Mouse (Mus musculus): ENCODE measurements around the gene Gm49380. TPM values are rescaled to one million over a fixed set of nuclear protein-coding genes. Genes with fewer than 3 reads are reported as not detected.

Gm49380 gene
- polyA plus RNA-seq (2015; fragmentation: Nextera tagmentation; extraction: Ambion mirVana): 0.07 and 0.20 TPM in 2 replicates

DNA sequence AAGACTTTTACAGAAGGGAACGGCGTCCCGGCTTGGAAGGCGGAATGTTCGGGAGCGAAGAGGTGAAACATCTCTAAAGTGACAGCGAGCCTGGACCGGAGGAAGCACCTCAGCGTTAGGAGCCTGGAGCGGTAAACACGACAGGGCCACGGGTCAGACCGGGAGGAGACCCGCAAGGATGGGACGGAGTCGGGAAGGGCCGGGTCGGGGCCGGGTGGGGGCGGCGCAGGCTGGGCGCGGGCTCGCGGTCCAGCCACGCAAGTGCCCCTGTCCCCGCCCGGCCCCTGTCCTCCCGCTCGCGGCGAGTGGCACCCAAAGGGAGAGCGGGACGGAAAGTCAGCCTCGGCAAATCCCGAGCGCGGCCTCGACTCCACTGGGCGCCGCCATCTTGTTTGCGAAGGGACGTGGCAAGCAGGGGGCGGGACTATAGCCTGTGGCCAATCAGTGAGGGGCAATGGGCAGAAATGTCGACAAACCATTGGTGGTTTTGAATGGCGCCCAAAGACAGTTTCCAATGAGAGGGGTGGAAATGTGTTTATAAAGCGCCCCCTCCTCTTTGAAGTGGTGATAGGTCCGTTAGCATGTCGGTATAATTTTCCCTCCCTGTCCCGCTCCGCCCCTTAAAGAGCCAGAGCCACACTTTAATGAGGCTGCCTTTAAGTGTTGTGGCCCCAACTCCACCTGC, at the start of gene Gm49380, which contains the start of gene Rnf26:
Gene Gm49380, minus strand, starts transcription at position 396 of the 685 bp plus-strand sequence.
Gene Rnf26, minus strand, starts transcription at position 413 of the 685 bp plus-strand sequence.
- Histone ChIP-seq H3K9me3 (replicated peaks; ENCODE audit: control insufficient read depth, low read length) (no peaks in the 10 kb centered on the region), H3K36me3 (ENCODE audit: control insufficient read depth, insufficient read depth) (no peaks in the 10 kb centered on the region), H3K4me3 (ENCODE audit: low read length) (peak within 1 kb of the TSS; percentile 83), H3K9ac (ENCODE audit: low read length) (peak within 1 kb of the TSS; percentile 90), H3K27me3 (ENCODE audit: control insufficient read depth, insufficient read depth, low read length) (no peaks in the 10 kb centered on the region), H3K4me2 (ENCODE audit: low read depth, low read length) (peak within 1 kb of the TSS; percentile 65), H3K4me1 (ENCODE audit: control insufficient read depth, insufficient read depth, low read length) (peaks cover 20% of the 10 kb centered on the region), H3K27ac (ENCODE audit: low read length) (peak within 1 kb of the TSS; percentile 81)
- peak; percentile 95 for ATAC-seq (replicated peaks; ENCODE audit: extremely low read depth, insufficient read depth, low FRiP score)
- WGBS: under 1% methylated on average over 51 of the region's 51 CpGs

DNA sequence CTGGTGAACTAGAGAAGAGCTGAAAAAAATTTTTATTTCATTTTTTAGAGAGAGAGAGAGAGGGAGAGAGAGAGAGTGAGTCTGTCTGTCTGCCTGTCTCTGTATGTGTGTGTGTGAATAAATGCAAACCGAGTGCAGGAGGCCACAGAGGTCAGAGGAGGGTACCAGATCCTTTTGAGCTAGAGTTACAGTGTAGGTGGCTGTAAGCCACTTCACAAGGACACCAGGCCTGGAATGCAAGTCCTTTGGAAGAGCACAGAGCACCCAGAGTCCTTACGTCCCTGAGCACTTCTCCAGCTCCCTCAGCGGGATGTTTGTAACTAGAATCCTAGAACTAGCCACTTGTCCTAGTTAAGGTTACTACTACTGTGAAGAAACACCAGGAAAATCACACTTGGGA, 46.6 kb upstream of the Gm49380 start:
- H3K36me3 ChIP-seq (ENCODE audit: control insufficient read depth, insufficient read depth): peaks cover 65% of the 10 kb centered on the region
- no peak overlapping the region for H3K9ac ChIP-seq (ENCODE audit: low read length)
- H3K4me1 ChIP-seq (ENCODE audit: control insufficient read depth, insufficient read depth, low read length): no peaks in the 10 kb centered on the region
- no peak overlapping the region for H3K4me2 ChIP-seq (ENCODE audit: low read depth, low read length)
- H3K27me3 ChIP-seq (ENCODE audit: control insufficient read depth, insufficient read depth, low read length): no peaks in the 10 kb centered on the region
- WGBS: 59% methylated on average over 3 of the region's 3 CpGs
- ATAC-seq (replicated peaks; ENCODE audit: extremely low read depth, insufficient read depth, low FRiP score): no peak
- no peak overlapping the region for H3K27ac ChIP-seq (ENCODE audit: low read length)
- H3K9me3 ChIP-seq (replicated peaks; ENCODE audit: control insufficient read depth, low read length): no peaks in the 10 kb centered on the region
- H3K4me3 ChIP-seq (ENCODE audit: low read length): no peak overlapping the region

DNA sequence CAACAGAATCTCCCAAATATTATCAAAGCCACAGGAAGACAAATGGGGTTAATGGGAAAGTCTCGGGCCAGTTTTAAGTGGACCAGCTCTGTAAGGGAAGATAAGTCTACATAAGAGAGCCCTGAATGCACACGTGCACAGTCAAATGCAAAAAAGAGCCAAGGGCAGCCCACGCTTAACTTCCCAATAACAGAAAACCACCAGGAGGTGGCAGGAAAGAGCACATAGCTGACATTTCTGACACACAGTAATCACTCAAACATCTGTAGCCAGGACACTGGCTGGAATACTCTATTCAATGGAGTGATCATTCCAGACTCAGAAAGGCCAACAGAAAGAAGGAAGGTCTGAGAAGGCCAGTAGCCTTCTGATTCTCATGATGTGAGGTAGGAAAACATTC, 34.0 kb upstream of the Gm49380 start:
- Histone ChIP-seq H3K36me3 (ENCODE audit: control insufficient read depth, insufficient read depth) (peaks cover 12% of the 10 kb centered on the region), H3K4me2 (ENCODE audit: low read depth, low read length) (no peak overlapping the region), H3K4me1 (ENCODE audit: control insufficient read depth, insufficient read depth, low read length) (peaks cover 13% of the 10 kb centered on the region), H3K9ac (ENCODE audit: low read length) (no peak overlapping the region), H3K9me3 (replicated peaks; ENCODE audit: control insufficient read depth, low read length) (no peaks in the 10 kb centered on the region), H3K27ac (ENCODE audit: low read length) (no peak overlapping the region), H3K27me3 (ENCODE audit: control insufficient read depth, insufficient read depth, low read length) (no peaks in the 10 kb centered on the region), H3K4me3 (ENCODE audit: low read length) (no peak overlapping the region)
- peak; percentile 40; the same call in 1 of the 2 replicates for ATAC-seq (replicated peaks; ENCODE audit: extremely low read depth, insufficient read depth, low FRiP score)
- 38% methylated on average over 3 of the region's 3 CpGs for WGBS

GRCm38 (mm10) chr9:44144718-44145060, 31.4 kb upstream of the Gm49380 start:
- H3K27ac ChIP-seq (ENCODE audit: low read length): no peak overlapping the region
- no peaks in the 10 kb centered on the region for H3K27me3 ChIP-seq (ENCODE audit: control insufficient read depth, insufficient read depth, low read length)
- H3K36me3 ChIP-seq (ENCODE audit: control insufficient read depth, insufficient read depth): peaks cover 24% of the 10 kb centered on the region
- H3K4me1 ChIP-seq (ENCODE audit: control insufficient read depth, insufficient read depth, low read length): peaks cover 18% of the 10 kb centered on the region
- no peak overlapping the region for H3K9ac ChIP-seq (ENCODE audit: low read length)
- no peaks in the 10 kb centered on the region for H3K9me3 ChIP-seq (replicated peaks; ENCODE audit: control insufficient read depth, low read length)
- no peak for ATAC-seq (replicated peaks; ENCODE audit: extremely low read depth, insufficient read depth, low FRiP score)
- H3K4me3 ChIP-seq (ENCODE audit: low read length): no peak overlapping the region
- no peak overlapping the region for H3K4me2 ChIP-seq (ENCODE audit: low read depth, low read length)

DNA sequence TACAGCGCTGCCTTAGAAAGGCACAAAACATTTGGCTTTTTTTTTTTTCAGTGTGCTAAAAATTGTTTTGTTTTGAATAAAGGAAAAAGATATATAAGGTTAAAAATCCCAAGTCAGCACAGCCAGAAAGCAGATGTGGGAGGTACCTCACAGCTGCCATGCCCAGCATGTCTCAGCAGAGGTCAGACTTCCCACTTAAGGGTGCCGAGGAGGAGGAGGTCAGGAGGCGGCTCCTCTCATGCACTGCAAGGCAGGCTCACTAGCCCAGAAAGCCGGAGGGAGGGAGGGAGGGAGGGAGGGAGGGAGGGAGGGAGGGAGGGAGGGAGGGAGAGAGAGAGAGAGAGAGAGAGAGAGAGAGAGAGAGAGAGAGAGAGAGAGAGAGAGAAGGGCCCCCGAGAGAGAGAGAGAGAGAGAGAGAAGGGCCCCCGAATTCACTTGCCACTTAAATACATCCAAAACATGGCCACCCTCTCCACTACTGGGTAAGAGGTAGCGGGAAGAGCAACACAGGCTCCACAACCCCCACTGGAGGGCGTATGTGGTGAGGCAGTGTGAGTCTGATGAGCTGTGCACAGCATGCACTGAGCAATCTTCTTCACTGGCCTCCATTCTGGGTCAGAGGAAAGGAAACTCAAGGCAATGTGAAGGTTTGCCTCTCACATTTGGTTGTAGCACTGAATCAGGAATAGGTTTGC, 30.9 kb upstream of the Gm49380 start:
- Histone ChIP-seq H3K4me2 (ENCODE audit: low read depth, low read length) (no peak overlapping the region), H3K4me3 (ENCODE audit: low read length) (no peak overlapping the region), H3K27me3 (ENCODE audit: control insufficient read depth, insufficient read depth, low read length) (no peaks in the 10 kb centered on the region), H3K9me3 (replicated peaks; ENCODE audit: control insufficient read depth, low read length) (no peaks in the 10 kb centered on the region), H3K36me3 (ENCODE audit: control insufficient read depth, insufficient read depth) (peaks cover 27% of the 10 kb centered on the region), H3K9ac (ENCODE audit: low read length) (0 out of 2 replicates have a peak overlapping the region, but pooled peaks have one; percentile 29), H3K27ac (ENCODE audit: low read length) (peak overlapping the region; percentile 55; the same call in 1 of the 2 replicates), H3K4me1 (ENCODE audit: control insufficient read depth, insufficient read depth, low read length) (peaks cover 20% of the 10 kb centered on the region)
- WGBS: 33% methylated on average over 6 of the region's 8 CpGs
- ATAC-seq (replicated peaks; ENCODE audit: extremely low read depth, insufficient read depth, low FRiP score): 0 out of 2 replicates have a peak, but pooled peaks have one; percentile 57

- H3K9ac ChIP-seq (ENCODE audit: low read length): peak overlapping the region; percentile 29; the same call in 1 of the 2 replicates
- ATAC-seq (replicated peaks; ENCODE audit: extremely low read depth, insufficient read depth, low FRiP score): no peak
- no peaks in the 10 kb centered on the region for H3K9me3 ChIP-seq (replicated peaks; ENCODE audit: control insufficient read depth, low read length)
- peaks cover 32% of the 10 kb centered on the region for H3K36me3 ChIP-seq (ENCODE audit: control insufficient read depth, insufficient read depth)
- no peaks in the 10 kb centered on the region for H3K27me3 ChIP-seq (ENCODE audit: control insufficient read depth, insufficient read depth, low read length)
- H3K4me3 ChIP-seq (ENCODE audit: low read length): no peak overlapping the region
- WGBS: 72% methylated on average over 5 of the region's 5 CpGs
- no peak overlapping the region for H3K4me2 ChIP-seq (ENCODE audit: low read depth, low read length)
- peak overlapping the region; percentile 48 for H3K27ac ChIP-seq (ENCODE audit: low read length)
- H3K4me1 ChIP-seq (ENCODE audit: control insufficient read depth, insufficient read depth, low read length): peaks cover 25% of the 10 kb centered on the region
These were observed 30.1 kb upstream of the Gm49380 start for GRCm38 (mm10) chr9:44143421-44143820.

DNA sequence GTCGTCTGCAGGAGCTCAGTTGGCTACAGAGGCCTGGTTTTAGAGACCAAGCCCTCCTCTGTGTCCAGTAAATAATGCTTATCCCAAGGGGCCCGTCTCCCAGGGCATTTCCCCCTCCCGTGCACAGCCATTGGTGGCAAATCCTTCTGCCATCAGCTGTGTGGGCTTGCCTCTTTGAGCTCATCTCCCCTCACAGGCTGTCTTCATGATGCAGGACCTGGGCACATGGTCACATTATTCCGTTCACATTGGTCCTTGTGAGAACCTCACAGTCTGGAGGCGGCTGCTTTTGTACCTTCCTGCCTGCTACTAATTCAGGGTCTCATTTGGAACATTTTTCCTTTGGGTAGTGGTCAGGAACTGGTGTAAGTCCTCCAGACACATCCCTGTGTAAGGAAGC, 28.7 kb upstream of the Gm49380 start:
- peaks cover 20% of the 10 kb centered on the region for H3K4me1 ChIP-seq (ENCODE audit: control insufficient read depth, insufficient read depth, low read length)
- no peak overlapping the region for H3K4me3 ChIP-seq (ENCODE audit: low read length)
- no peak for ATAC-seq (replicated peaks; ENCODE audit: extremely low read depth, insufficient read depth, low FRiP score)
- H3K27ac ChIP-seq (ENCODE audit: low read length): no peak overlapping the region
- no peak overlapping the region for H3K9ac ChIP-seq (ENCODE audit: low read length)
- H3K4me2 ChIP-seq (ENCODE audit: low read depth, low read length): no peak overlapping the region
- H3K27me3 ChIP-seq (ENCODE audit: control insufficient read depth, insufficient read depth, low read length): no peaks in the 10 kb centered on the region
- H3K9me3 ChIP-seq (replicated peaks; ENCODE audit: control insufficient read depth, low read length): no peaks in the 10 kb centered on the region
- WGBS: 52% methylated on average over 5 of the region's 5 CpGs
- H3K36me3 ChIP-seq (ENCODE audit: control insufficient read depth, insufficient read depth): peaks cover 45% of the 10 kb centered on the region

DNA sequence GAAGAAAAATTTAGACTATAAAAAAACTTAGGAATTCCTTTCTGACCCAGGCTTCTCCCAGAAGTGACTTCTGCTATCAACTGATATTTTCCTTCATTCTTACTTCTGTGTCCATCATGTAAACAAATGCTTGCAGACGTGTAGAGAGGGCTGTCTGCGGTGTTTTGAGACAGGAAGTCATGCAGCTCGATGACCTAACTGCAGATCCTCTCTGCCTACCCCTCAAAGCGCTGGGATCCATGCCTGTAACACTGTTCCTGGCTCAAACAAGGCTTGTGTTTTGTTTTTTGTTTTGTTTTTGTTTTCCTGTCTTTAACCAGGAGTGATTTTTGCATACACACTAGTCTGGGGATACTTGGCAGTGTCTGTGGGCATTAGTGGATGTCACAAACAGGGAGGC, 24.5 kb upstream of the Gm49380 start:
- Histone ChIP-seq H3K27ac (ENCODE audit: low read length) (no peak overlapping the region), H3K4me3 (ENCODE audit: low read length) (no peak overlapping the region), H3K4me2 (ENCODE audit: low read depth, low read length) (no peak overlapping the region), H3K27me3 (ENCODE audit: control insufficient read depth, insufficient read depth, low read length) (no peaks in the 10 kb centered on the region), H3K36me3 (ENCODE audit: control insufficient read depth, insufficient read depth) (peaks cover 43% of the 10 kb centered on the region), H3K9ac (ENCODE audit: low read length) (no peak overlapping the region; the same call in 1 of the 2 replicates), H3K9me3 (replicated peaks; ENCODE audit: control insufficient read depth, low read length) (no peaks in the 10 kb centered on the region), H3K4me1 (ENCODE audit: control insufficient read depth, insufficient read depth, low read length) (peaks cover 40% of the 10 kb centered on the region)
- ATAC-seq (replicated peaks; ENCODE audit: extremely low read depth, insufficient read depth, low FRiP score): no peak
- 53% methylated on average over 4 of the region's 4 CpGs for WGBS

Measured in heart, embryonic 16.5 days (tissue).